Mouse (Mus musculus): Measurements from ENCODE around the gene Trim14. TPM values are rescaled to one million over a fixed set of nuclear protein-coding genes. Genes with fewer than 3 reads are reported as not detected.
A peak's percentile ranks its signal among the peaks of the same experiment; 100 is the strongest.

The Trim14 gene
- polyA plus RNA-seq, 1 experiment from 2014 or later = 6.8 TPM

- H3K27ac ChIP-seq = peak overlapping the region; percentile 99
- H3K9ac ChIP-seq = peak overlapping the region; percentile 98
- 26% methylated on average over 7 of the region's 7 CpGs for WGBS (ENCODE audit: insufficient replicate concordance)
- no peaks in the 10 kb centered on the region for H3K9me3 ChIP-seq (replicated peaks)
- H3K4me3 ChIP-seq (replicated peaks) = peak overlapping the region; percentile 97
- peaks cover 22% of the 10 kb centered on the region for H3K36me3 ChIP-seq
- ATAC-seq (ENCODE audit: low read depth) (no peak), DNase-seq (no peak)
- no peaks in the 10 kb centered on the region for H3K27me3 ChIP-seq
- H3K4me2 ChIP-seq = peak overlapping the region; percentile 90
- peaks cover 76% of the 10 kb centered on the region for H3K4me1 ChIP-seq (replicated peaks)
Observed at GRCm38 (mm10) chr4:46450020-46450518, 85.9 kb downstream of the Trim14 start.

- peak; percentile 8 for ATAC-seq (ENCODE audit: low read depth)
- H3K4me1 ChIP-seq (replicated peaks) = peaks cover 67% of the 10 kb centered on the region
- peak overlapping the region; percentile 98 for H3K9ac ChIP-seq
- H3K4me2 ChIP-seq = peak overlapping the region; percentile 90
- no peaks in the 10 kb centered on the region for H3K9me3 ChIP-seq (replicated peaks)
- WGBS (ENCODE audit: insufficient replicate concordance) = 35% methylated on average over 6 of the region's 6 CpGs
- peak; percentile 23 for DNase-seq
- H3K27me3 ChIP-seq = no peaks in the 10 kb centered on the region
- no peak overlapping the region for H3K4me3 ChIP-seq (replicated peaks)
- H3K27ac ChIP-seq = peak overlapping the region; percentile 99
- peaks cover 14% of the 10 kb centered on the region for H3K36me3 ChIP-seq
Observed at GRCm38 (mm10) chr4:46448886-46449285, 87.1 kb downstream of the Trim14 start.

GRCm38 (mm10) chr4:46447461-46447860, 88.5 kb downstream of the Trim14 start:
- H3K4me1 ChIP-seq (replicated peaks) = peaks cover 61% of the 10 kb centered on the region
- peaks cover 6% of the 10 kb centered on the region for H3K36me3 ChIP-seq
- no peak for ATAC-seq (ENCODE audit: low read depth)
- no peaks in the 10 kb centered on the region for H3K9me3 ChIP-seq (replicated peaks)
- peak overlapping the region; percentile 98 for H3K9ac ChIP-seq
- no peaks in the 10 kb centered on the region for H3K27me3 ChIP-seq
- DNase-seq = no peak
- no peak overlapping the region for H3K4me3 ChIP-seq (replicated peaks)
- WGBS (ENCODE audit: insufficient replicate concordance) = 29% methylated on average over 1 of the region's 1 CpGs
- H3K4me2 ChIP-seq = no peak overlapping the region
- H3K27ac ChIP-seq = peak overlapping the region; percentile 99

- H3K27me3 ChIP-seq = no peaks in the 10 kb centered on the region
- no peak overlapping the region for H3K4me2 ChIP-seq
- H3K4me3 ChIP-seq (replicated peaks) = no peak overlapping the region
- DNase-seq (no peak), ATAC-seq (ENCODE audit: low read depth) (no peak)
- no peaks in the 10 kb centered on the region for H3K36me3 ChIP-seq
- H3K27ac ChIP-seq = peak overlapping the region; percentile 78
- peaks cover 61% of the 10 kb centered on the region for H3K4me1 ChIP-seq (replicated peaks)
- no peaks in the 10 kb centered on the region for H3K9me3 ChIP-seq (replicated peaks)
- 70% methylated on average over 9 of the region's 9 CpGs for WGBS (ENCODE audit: insufficient replicate concordance)
- peak overlapping the region; percentile 37 for H3K9ac ChIP-seq
Observed at GRCm38 (mm10) chr4:46445237-46445945, 90.5 kb downstream of the Trim14 start.

Other genes starting within 250 kb of the Trim14 start
- not detected in 2 replicates for gene Foxe1, start 192.5 kb downstream of the Trim14 start, polyA plus RNA-seq (2015; fragmentation: Nextera tagmentation; extraction: Ambion mirVana)
- 8.7 and 9.7 TPM in 2 replicates for gene Trmo, start 146.7 kb downstream of the Trim14 start, polyA plus RNA-seq (2015; fragmentation: Nextera tagmentation; extraction: Ambion mirVana)
- 405 and 482 TPM in 2 replicates for gene Hemgn, start 122.6 kb downstream of the Trim14 start, polyA plus RNA-seq (2015; fragmentation: Nextera tagmentation; extraction: Ambion mirVana)
- gene Anp32b, start 85.2 kb downstream of the Trim14 start, polyA plus RNA-seq (2015; fragmentation: Nextera tagmentation; extraction: Ambion mirVana) = 555 and 600 TPM in 2 replicates
- 65.4 and 77.9 TPM in 2 replicates for gene Nans, start 46.9 kb downstream of the Trim14 start, polyA plus RNA-seq (2015; fragmentation: Nextera tagmentation; extraction: Ambion mirVana)
- 3.0 and 3.7 TPM in 2 replicates for gene Coro2a, start 66.1 kb upstream of the Trim14 start, polyA plus RNA-seq (2015; fragmentation: Nextera tagmentation; extraction: Ambion mirVana)
- 0.46 and 0.56 TPM in 2 replicates for gene Tbc1d2, start 114.1 kb upstream of the Trim14 start, polyA plus RNA-seq (2015; fragmentation: Nextera tagmentation; extraction: Ambion mirVana)

Data from liver, embryonic 13.5 days (tissue).